Mouse (Mus musculus): ENCODE data around the gene Usp37.
A peak's percentile ranks its signal among the peaks of the same experiment; 100 is the strongest.
"Not testable (repeated sequence)": the region's sequence is repeated elsewhere in the genome, so short reads cannot be mapped to it uniquely, and the experiment has no call there.

Usp37 gene

DNA sequence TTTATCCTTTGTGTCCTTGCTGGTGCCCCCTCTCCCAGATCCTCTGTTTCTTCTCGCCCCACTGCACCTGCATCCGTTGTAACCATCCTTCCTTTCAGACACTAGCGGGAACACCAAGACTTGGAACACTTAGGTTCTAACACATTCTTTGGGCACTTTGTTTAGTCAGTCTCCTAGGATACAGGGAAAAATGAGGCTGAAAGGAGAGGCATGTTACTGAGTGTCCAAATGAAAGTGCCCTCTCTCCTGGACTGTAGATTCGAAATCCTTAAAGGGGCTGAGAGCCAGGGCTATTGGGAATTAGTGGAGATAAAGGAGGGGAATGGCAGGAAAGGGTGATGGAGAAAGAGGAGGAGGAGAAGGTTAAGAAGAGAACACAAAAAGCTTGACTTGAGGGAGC lies at the start of gene Usp37:
Gene Usp37, minus strand, starts transcription at position 101 of the 400 bp plus-strand sequence.
- DNase-seq, result no peak

DNA sequence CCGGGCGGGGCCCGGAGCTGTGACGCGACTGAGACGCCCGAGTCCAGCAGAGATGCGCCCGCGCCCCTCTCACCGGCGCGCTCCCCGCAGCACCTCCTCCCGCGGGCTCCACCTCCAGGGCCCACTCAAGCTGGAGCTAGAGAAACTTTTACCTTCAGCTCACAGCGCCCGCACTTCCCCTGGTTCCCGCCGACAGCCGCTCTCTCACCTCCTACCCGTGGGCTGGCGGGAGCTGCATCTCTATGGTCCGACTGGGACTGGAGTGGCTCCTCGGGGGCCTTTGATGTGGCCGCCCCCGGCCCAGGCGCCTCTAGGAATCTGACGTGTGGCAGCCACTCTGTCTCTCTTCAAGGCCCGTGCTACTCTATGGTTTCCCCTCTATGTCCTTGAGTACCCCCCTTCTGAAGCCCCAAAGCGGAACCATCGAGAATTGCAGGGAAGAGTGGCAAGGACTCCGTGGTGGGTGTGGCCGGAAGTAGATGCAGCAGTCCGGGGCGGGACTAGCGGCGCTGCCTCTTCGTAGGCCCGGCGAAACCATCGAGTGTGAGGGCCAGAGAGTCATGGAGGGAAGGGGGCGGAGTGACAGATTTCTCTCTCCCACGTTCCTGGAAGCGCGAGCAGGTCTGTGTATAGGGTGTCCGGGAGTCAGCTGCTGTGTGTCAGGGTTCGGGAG lies 43.8 kb upstream of the Usp37 start, which contains the start of the genes Zfp142 and Bcs1l:
Gene Zfp142, minus strand, starts transcription at position 474 of the 673 bp plus-strand sequence.
Gene Bcs1l, plus strand, starts transcription at position 517 of the 673 bp plus-strand sequence.
- peak; percentile 100 for DNase-seq

DNA sequence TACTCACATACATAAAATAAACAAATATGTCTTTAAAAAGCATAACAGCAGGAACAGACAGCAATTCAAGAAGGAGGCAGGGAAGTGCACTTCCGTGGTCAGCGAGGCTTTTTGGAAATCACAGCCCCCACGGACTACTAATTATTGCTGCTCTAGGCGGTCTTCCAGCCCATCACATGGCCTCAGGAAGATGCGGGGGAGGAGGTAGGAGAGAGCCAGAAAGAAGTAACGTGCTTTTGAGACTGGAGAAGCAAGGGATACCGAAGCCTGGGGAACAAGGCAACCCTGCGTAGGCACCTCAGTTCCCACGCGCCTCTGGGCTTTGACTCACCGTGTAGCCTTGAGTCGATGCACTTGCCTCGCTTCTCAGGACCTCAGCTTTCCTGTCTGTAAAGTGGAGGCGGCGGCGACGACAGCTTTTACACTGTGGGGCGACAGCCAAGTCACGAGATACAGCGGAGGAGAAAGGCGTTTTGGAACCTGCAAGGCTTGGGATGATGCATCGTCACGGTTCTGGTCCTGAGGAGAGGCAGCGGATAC lies 43.2 kb upstream of the Usp37 start:
- peak; percentile 95 for DNase-seq

DNA sequence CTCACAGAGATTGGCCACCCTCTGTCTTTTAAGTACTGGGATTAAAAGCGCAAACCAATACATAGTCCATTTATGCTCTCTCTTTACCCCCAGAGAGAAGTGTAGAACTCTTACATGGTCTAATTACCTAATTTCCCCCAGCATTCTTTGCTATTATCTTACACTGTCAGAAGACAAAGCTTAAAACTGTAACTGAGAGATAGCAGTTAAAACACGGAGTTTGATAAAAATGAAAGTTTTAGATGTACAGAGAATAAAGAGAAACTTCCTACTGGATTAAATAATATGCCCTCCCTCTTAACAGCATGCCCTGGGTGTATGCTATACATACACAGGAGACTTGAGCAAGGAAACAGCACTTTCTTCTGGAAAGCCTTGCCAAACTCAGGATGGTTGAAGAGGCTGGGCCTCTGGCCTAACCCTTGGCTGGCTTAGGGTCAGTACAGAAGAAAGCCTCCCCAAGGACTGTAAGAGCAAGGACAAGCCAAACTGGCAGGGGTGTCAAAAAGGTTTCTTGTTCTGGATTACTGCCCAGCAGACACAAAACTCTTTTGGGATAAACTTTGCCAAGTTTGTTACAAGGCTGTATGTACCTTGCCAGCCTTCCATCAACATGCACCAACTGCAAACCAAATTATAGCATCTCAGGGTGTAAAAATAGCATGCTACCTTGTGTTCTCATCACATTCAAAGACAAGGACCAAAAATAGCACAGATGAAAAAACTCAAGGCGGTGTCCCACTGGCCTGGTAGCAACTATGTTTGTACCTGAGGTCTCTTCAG lies 40.7 kb upstream of the Usp37 start:
- DNase-seq, result peak; percentile 95

DNA sequence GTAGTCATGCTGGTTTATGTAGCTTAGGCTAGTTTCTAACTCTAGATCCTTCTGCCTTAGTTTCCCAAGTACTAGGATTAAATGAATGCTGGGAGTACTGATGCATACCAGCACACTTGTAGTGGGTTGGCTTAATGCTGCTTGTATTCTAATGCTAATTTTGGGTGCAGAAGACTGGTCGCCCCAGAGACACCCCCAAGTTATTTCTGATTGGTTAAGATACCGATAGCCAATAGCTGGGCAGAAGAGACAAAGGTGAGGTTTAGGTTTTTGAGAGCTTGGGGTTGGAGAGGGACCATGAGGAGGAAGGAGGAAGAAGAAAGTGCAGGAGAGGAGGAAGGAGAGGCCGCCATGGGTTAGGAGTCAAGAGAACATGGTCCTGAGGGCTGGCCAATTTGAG lies 38.5 kb upstream of the Usp37 start:
- no peak for DNase-seq

DNA sequence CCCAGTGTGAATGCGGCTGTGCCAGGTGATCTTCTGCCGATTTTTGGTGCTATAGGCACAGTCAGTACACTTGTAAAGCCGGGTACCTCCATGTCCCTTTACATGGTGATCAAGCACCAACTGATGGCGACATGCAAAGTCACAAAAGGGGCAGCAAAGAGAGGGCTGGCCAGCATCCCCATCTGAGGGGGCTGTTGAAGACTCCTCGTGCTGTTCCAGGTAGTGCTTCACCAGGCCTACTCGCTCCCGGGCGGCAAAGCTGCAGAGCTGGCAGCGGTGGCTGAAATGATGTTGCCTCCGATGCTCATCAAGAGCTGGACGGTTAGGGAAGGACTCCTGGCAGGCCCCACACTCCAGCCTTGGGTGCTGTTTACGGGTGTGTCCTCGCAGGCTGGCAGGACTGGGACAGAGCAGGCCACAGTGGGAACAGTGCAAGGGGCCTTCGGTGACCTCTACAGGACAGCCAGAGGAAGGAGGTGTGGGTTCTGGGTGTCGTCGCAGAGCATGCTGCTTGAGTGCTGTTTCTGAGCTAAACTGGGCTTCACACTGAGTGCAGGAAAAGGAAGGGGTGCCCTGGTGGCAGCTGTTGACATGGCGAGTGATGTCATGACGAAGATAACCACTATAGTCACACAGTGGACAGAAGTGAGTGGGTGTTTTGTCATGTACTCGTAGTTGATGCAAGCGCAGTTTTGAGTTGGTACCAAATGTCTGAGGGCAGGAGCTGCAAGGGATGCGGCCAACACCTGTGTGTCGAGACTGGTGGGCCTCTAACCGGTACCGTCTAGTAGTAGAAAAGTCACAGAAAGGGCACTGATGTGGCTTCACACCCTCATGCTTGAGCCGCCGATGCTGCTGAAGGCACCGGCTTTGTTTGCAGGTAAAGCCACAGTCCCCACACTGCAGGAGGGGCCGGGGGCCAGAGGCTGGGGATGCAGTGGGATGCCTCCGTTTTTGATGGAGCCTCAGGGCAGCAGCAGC lies 25.9 kb upstream of the Usp37 start:
- peak; percentile 91 for DNase-seq

DNA sequence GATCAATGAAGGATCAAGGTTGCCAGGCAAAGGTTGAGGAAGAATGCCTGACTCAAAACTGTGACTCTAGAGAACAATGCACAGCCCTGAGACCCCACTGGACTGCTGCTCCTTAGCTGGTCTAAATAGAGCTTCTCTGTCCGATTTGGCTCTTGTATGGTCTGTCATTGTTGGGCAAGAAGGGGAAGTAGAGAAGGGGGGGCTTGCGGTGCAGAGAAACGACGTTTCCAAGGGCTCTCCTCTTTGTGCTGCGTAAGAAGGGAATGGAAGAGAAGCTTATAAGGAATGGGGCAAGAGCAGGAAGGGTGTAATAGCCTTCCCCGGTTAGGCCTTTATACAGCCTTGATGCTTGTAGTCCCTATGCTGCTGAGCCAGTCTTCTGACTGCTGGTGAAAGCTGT lies 21.8 kb upstream of the Usp37 start:
- DNase-seq, result no peak

DNA sequence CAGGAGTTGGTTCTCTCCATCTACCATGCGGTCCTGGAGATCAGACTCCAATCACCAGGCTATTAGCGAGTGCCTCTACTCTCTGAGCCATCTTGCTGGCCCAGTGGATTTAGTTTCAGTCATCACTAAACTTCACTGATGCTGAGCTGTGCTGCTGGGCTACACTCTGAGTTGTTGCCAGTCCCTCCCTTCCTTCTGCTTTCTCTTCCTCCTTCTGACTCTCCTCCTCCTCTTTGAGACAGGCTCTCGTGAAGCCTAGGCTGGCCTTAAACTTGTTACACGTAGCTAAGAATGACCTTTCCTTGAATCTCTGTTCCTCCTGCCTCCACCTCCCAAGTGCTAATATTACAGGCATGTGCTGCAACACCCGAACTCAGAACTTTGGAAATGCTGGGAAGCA lies 15.0 kb upstream of the Usp37 start:
- no peak for DNase-seq

DNA sequence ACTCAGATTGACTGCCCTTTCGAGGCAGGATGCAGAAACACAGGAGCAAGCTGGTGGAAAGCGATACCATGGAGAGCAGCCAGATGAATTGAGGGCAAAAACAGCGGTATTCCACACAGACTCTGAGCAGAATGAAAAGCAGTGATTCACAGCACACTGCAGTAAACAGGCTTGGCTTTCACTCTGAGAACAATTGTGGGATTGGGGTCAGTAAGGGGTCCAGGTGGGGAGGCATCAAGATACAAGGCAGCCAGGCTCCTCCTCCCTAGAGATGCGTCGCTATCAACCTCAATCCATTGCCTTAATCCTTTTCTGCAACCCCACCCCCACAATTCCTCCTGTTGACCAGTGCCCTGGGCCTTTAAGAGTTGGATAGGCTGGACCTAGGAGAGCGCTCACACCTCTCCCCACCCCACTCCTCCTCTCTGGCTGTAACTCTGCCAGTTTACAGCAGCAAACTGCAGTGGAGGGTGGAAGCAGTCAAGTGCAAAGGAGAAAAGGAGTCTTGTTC lies 1.6 kb downstream of the Usp37 start, which contains the start of gene Plcd4:
Gene Plcd4, plus strand, starts transcription at position 438 of the 511 bp plus-strand sequence.
- DNase-seq, result no peak

DNA sequence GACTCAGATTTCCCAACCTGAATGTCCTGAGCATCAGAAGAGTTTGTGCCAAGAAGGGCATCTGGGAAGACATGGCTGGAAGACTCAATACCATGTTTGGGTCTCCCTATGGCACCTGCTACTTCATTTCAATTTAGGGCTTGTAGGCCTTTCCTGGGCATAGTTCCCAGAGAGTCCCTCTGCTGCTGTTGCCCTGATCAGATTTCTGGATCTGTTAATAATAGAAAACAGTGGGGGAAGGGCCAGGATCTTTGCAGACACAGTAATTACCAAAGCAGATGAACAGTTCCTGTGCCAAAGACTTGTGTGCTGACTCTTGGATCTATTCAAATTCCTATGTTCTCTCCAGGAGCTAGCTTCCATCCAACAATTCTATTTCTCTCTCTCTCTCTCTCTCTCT lies 5.4 kb downstream of the Usp37 start:
- no peak for DNase-seq

DNA sequence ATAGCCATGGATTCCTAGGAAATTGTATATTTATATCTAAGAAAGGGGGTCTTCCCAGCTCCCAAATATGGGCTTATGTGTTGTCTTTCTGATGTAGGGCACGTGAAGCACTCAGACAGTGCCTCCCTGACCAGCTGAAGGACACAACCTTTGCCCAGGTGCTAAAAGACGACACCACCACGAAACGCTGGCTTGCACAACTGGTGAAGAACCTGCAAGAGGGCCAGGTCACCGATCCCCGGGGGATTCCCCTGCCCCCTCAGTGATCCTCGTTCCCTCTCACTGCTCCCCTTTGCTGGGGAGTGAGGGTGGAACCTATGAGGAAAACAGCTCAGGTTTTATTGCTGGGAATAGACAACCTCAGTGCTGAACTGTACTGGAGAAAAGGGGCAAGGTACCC lies 15.5 kb downstream of the Usp37 start:
- peak; percentile 86 for DNase-seq

DNA sequence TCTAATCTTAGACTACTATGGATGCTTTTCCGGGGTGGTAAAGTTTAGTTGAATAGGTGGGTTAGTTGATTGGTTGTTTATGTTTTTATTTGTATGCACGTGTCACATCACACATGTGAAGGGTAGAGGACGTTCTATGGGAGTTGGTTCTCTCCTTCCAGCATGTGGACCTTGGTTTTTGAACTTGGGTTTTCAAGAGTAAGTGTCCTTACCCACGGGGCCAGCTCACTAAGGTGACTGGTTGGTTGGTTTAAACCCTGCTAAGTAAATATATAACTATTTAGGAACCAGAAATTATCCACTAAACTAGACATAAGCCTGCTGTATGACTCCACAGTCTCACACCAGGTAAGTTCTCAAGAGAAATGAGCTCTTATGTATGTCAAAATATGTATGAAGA lies 19.3 kb downstream of the Usp37 start:
- DNase-seq, result peak; percentile 18

DNA sequence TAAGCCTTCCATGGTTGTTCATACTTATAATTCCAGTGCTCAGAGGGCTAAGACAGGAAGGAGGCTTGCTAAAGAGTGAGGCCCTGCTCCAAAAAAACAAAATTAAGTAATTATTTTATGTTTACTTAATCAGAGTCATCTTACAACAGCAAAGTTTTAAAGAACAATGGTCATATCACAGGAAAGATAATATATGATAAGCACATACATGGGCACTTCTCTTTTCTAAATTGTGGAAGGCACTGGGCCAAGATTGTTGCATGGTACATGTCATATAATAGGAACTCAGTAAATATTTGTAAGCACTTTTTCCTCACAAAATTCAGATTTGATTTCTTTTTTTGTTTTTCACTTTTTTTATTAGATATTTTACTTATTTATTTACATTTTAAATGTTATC lies 24.2 kb downstream of the Usp37 start:
- DNase-seq, result no peak

DNA sequence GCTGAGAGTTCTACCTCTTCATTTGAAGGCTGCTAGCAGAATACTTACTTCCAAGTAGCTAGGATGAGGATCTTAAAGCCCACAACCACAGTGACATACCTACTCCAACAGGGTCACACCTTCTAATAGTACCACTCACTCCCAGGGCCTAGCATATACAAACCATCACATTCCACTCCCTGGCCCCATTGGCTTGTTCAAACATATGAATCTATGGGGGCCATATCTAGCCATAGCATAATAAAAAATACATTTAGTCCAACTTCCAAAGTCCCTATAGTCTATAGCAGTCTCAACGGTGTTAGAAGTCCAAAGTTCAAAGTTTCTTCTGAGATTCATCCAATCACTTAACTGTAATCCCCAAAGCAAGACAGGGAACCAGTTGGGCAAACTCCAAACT lies 31.1 kb downstream of the Usp37 start:
- DNase-seq, result not testable (repeated sequence)

DNA sequence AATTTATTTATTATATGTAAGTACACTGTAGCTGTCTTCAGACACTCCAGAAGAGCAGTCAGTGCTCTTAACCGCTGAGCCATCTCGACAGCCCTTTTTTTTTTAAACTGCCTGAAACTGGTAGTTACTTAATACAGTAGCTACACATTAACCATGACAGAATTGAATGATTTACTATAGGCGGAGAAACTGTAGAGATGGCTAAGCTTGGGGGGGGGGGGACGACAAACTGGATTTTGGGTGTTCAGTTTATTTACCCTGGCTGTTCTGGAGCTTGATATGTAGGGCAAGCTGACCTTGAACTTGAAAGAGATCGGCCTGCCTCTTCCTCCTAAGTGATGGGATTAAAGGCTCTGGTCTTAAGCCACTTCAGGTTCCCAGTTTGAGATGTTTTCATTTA lies 32.8 kb downstream of the Usp37 start:
- no peak for DNase-seq

DNA sequence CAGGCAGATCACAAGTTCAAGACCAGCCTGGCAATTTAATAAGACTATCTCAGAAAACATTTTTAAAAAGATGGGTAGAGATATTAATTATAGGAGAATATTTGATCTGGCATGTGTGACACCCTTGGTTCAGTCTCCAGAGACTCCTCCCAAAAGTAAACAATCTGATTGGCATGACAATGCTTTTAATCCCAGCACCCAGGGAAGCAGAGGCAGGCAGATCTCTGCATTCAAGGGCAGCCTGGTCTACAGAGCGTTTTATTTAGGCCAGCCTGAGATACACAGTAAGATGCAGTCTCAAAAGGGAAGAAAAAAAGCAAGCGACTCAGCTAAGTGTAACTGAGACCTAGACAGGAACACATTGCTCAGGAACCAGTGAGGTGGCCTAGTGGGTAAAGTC lies 36.3 kb downstream of the Usp37 start:
- no peak for DNase-seq

DNA sequence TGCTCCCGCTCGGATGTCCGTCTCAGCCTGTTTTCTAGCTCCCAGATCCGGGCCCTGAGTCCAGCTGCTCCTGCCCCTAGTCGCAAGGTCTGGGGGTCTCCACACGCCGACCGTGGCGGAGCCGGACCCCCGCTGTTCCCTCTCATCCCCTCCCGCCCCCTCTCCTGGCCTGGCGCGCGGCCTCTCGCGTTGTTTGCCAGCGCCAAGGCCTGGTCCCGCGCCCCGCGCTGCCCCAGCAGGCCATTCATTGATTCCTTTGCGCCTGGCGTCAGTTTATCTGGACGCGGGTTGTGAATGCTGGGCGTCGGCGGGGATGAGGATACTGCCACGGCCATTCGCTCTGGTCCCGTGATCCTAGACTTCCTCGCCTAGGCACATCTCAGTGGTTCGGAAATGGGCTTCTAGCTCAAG lies 37.6 kb downstream of the Usp37 start:
- DNase-seq, result no peak

DNA sequence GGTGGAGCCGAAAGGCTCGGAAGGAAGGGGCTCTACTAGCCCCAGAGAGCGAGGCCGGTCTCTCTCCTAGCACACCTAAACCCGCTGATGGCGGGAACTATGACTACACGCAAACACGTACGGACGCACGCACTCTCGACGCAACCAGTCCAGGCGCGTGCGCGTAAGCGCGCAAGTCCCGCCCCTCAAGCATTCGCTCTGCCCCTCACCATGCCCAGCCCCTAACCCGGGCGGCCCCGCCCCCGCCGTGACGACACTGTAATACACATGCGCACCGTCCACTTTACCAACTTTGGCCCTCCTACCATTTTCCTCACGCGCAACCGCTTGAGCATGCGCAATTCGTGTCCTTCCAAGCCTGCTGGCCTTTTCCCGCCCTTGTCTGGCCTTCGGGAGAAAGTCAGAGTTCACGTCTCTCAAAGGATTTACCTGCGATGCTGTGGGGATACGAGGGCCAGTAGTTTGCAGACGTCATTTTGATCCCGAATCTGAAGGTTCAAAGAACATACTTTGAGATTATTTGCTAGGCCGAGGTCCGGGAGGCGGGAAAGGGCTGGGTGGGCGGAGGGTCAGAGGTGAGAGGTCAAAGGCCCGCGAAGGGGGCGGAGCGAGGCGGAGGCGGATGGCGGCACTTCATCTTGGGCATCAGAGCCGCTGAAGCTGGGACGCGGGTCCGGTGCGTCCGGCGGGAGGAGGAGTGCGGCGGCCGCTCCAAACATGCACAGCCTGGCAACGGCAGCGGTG lies 38.2 kb downstream of the Usp37 start, which contains the start of gene Cnot9:
Gene Cnot9, plus strand, starts transcription at position 338 of the 744 bp plus-strand sequence.
- DNase-seq, result peak; percentile 100

DNA sequence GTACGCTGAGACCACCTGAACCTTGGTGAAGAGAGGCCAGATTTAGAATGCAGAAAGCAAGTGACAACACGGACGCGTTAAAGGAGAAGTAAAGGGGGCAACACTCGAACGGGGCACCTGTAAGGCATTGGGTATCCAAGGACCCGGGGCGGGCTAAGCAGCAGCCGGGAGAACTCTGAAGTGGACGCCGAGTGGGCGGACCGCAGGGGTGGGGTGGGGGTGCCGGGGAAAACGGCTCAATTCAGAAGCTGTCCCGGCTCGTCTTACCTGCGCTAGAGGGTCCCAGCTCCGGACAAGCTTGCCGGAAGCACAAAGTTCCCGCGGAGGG lies 38.7 kb downstream of the Usp37 start:
- no peak for DNase-seq

DNA sequence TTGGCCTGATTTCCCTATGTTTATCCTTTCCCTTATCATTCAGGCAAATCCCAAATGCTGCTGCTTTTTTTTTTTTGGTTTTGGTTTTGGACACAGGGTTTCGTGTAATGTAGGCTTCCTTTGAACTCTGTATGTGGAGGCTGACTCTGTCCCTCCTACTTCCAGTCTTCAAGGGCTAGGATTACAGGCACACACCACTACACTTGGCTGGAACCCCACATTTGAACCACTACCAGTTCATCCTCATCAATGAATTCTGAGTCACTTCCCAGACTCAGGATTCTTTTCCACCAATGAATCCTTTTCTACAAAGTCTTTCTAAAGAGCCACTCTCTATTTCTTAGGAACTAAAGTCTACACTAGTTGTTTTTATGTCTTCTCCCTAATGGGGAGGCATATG lies 43.0 kb downstream of the Usp37 start:
- DNase-seq, result no peak

DNA sequence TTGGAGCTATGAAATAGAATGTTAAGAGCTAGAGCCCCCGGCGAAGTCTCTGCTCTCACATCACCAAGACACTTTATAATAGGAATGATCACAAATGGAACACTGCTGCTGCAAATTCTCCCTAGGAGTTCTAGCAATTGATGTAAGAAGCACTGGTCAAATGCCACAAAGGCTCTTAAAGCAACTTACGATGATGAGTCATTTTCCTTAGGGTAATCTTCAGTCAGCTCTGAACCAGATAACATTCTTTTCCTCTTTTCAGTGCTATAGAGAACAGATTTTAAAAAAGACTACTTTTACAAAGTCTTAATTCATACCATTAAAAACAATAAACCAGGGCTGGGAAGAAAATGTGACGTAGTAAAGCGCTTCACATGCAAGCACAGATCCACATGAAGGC lies 58.3 kb downstream of the Usp37 start:
- DNase-seq, result no peak

DNA sequence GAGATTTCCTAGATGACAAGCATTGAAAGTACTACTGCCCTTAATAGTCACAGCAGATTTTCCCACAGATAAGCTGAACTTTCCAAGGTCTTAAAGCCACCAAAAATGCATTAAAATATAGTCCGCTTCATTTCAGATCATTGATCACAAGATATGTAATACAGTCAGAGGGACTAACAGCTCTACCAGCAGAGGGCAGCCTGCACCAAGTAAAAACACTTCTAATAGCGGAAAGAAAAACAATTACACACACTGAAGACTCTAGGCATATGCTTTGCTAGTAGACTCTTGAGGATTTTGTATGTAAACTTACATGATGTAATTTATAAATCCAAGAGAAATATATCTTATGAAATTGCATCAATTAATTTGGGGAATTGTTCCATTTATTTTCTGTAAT lies 83.8 kb downstream of the Usp37 start:
- no peak for DNase-seq

All from heart, adult 11 months (tissue).